ENCODE assay signal across 29 mouse cellular contexts in genomic region chr13:114999582-114999981, GRCm38 (mm10).
A peak's percentile ranks its signal among the peaks of the same experiment; 100 is the strongest.
DNase-seq lines count a peak whose midpoint lies in the region; ATAC-seq lines count a peak whose summit lies in the region.
"Had no signal": no experiment of that assay in that cellular context is flagged by ENCODE, and none has a peak within 500 bp of the region (broad histone marks: within the 10 kb centered on the region; RNA-seq: fewer than 3 reads in every experiment).

No protein-coding gene starts in this region.

- H3K9ac ChIP-seq in limb, embryonic 11.5 days (ENCODE audit: low read length) = no peak overlapping the region
- H3K9ac ChIP-seq: forebrain, embryonic 13.5 days; heart, embryonic 12.5 days; heart, embryonic 15.5 days; hindbrain, embryonic 13.5 days had no signal

- no peaks in the 10 kb centered on the region for H3K9me3 ChIP-seq in limb, embryonic 11.5 days (ENCODE audit: control insufficient read depth, low read length)
- no peaks in the 10 kb centered on the region for H3K9me3 ChIP-seq in limb, embryonic 10.5 days (replicated peaks)
- H3K9me3 ChIP-seq: forebrain, embryonic 10.5 days; forebrain, embryonic 13.5 days; heart, embryonic 15.5 days; hindbrain, embryonic 10.5 days; hindbrain, embryonic 13.5 days had no signal

- no peaks in the 10 kb centered on the region for H3K36me3 ChIP-seq in limb, embryonic 11.5 days (ENCODE audit: control insufficient read depth, insufficient read depth, low read length)
- no peaks in the 10 kb centered on the region for H3K36me3 ChIP-seq in limb, embryonic 10.5 days
- H3K36me3 ChIP-seq: forebrain, embryonic 10.5 days; hindbrain, embryonic 10.5 days; hindbrain, embryonic 13.5 days had no signal

- no peak overlapping the region for H3K27ac ChIP-seq in limb, embryonic 11.5 days (replicated peaks; ENCODE audit: low read depth, low read length)
- H3K27ac ChIP-seq in limb, embryonic 10.5 days = no peak overlapping the region
- H3K27ac ChIP-seq: forebrain, embryonic 10.5 days; forebrain, embryonic 13.5 days; heart, embryonic 15.5 days; hindbrain, embryonic 10.5 days; hindbrain, embryonic 13.5 days had no signal

- no peak overlapping the region for H3K4me3 ChIP-seq in limb, embryonic 11.5 days (ENCODE audit: low read depth, low read length)
- H3K4me3 ChIP-seq in limb, embryonic 10.5 days = no peak overlapping the region
- H3K4me3 ChIP-seq: forebrain, embryonic 10.5 days; forebrain, embryonic 13.5 days; heart, embryonic 12.5 days; heart, embryonic 15.5 days; hindbrain, embryonic 10.5 days; hindbrain, embryonic 13.5 days had no signal

- H3K27me3 ChIP-seq in limb, embryonic 11.5 days (ENCODE audit: control insufficient read depth, insufficient read depth, low read length) = no peaks in the 10 kb centered on the region
- H3K27me3 ChIP-seq in limb, embryonic 10.5 days (ENCODE audit: low read depth, poor library complexity, severe bottlenecking) = no peaks in the 10 kb centered on the region
- H3K27me3 ChIP-seq: forebrain, embryonic 13.5 days; heart, embryonic 12.5 days; heart, embryonic 15.5 days; hindbrain, embryonic 13.5 days had no signal

- DNase-seq in limb, embryonic 11.5 days (ENCODE audit: low spot score) = peak; percentile 4
- DNase-seq in limb, embryonic 10.5 days (ENCODE audit: low spot score) = no peak
- peak; percentile 39 for DNase-seq in A20 (ENCODE audit: low read depth, low spot score)
- no peak for DNase-seq in retina, embryonic 14.5 days (ENCODE audit: low spot score)
- DNase-seq in thymus, postnatal 14 days = no peak
- no peak for DNase-seq in layer of hippocampus, postnatal 14 days (ENCODE audit: low spot score in 2 of 2)
- DNase-seq: adrenal gland, adult 8-10 months; adrenal gland, postnatal 25 days; cerebellum, adult 11-12 months; cerebellum, adult 8-10 months; cerebellum, postnatal 10 days; cerebellum, postnatal 36 days; gastrocnemius, postnatal 10 days; gastrocnemius, postnatal 36 days; heart, adult 11 months; heart, postnatal 10 days; heart, postnatal 36 days had no signal

- no peaks in the 10 kb centered on the region for H3K4me1 ChIP-seq in limb, embryonic 11.5 days (ENCODE audit: control insufficient read depth, insufficient read depth, low read length)
- peaks cover 10% of the 10 kb centered on the region for H3K4me1 ChIP-seq in limb, embryonic 10.5 days
- H3K4me1 ChIP-seq: forebrain, embryonic 10.5 days; forebrain, embryonic 13.5 days; hindbrain, embryonic 10.5 days; hindbrain, embryonic 13.5 days had no signal

- WGBS in limb, embryonic 11.5 days = 85% methylated on average over 4 of the region's 4 CpGs
- 93% methylated on average over 4 of the region's 4 CpGs for WGBS in limb, embryonic 10.5 days

- ATAC-seq in limb, embryonic 11.5 days (ENCODE audit: insufficient number of reproducible peaks, low FRiP score, low TSS enrichment, low read depth) = no peak
- peak; percentile 39 for ATAC-seq in common myeloid progenitor, adult 5-6 weeks (replicated peaks; ENCODE audit: low read depth, poor library complexity, severe bottlenecking)
- ATAC-seq in neutrophil, adult 5-6 weeks (ENCODE audit: extremely low read depth, insufficient number of reproducible peaks, low FRiP score, poor library complexity, severe bottlenecking) = peak; percentile 58; the same call in 1 of the 2 replicates
- ATAC-seq: activated CD4-positive, CD25-positive, alpha-beta regulatory T cell, adult 4 months; CD4-positive, CD25-positive, alpha-beta regulatory T cell, adult 4 months; forebrain, embryonic 13.5 days; forebrain, embryonic 16.5 days; hindbrain, embryonic 16.5 days had no signal

- no peak overlapping the region for H3K4me2 ChIP-seq in limb, embryonic 11.5 days (ENCODE audit: low read depth, severe bottlenecking)
- H3K4me2 ChIP-seq: forebrain, embryonic 13.5 days; heart, embryonic 12.5 days; heart, embryonic 15.5 days; hindbrain, embryonic 13.5 days had no signal

Comparison
In these comparisons a context has a peak if more than half of its experiments do, and no peak if none do; other contexts are left out.
1. DNase-seq: peak in limb, embryonic 11.5 days (single experiment) and A20 (single experiment); none in limb, embryonic 10.5 days (single experiment), retina, embryonic 14.5 days (single experiment), thymus, postnatal 14 days (single experiment) and layer of hippocampus, postnatal 14 days (0 of 2).